Mouse (Mus musculus): ENCODE results near the gene Grap2.

Grap2 gene

GRCm38 (mm10) chr15:80572291-80572690, at the start of gene Grap2:
Gene Grap2 (plus strand): TSS chr15:80572594.
- no peak for DNase-seq

GRCm38 (mm10) chr15:80529955-80530869, 42.2 kb upstream of the Grap2 start:
- DNase-seq = peak; percentile 64

GRCm38 (mm10) chr15:80531026-80531425, 41.4 kb upstream of the Grap2 start:
- DNase-seq = no peak

GRCm38 (mm10) chr15:80532281-80533072, 39.9 kb upstream of the Grap2 start:
- no peak for DNase-seq

GRCm38 (mm10) chr15:80533274-80533673, 39.1 kb upstream of the Grap2 start:
- peak; percentile 61 for DNase-seq

GRCm38 (mm10) chr15:80536051-80536450, 36.3 kb upstream of the Grap2 start:
- no peak for DNase-seq

- DNase-seq = no peak
These were observed 34.3 kb upstream of the Grap2 start for GRCm38 (mm10) chr15:80538075-80538474.

- DNase-seq = no peak
These were observed 33.6 kb upstream of the Grap2 start for GRCm38 (mm10) chr15:80538671-80539340.

GRCm38 (mm10) chr15:80544115-80544514, 28.3 kb upstream of the Grap2 start:
- no peak for DNase-seq

- no peak for DNase-seq
These were observed 27.0 kb upstream of the Grap2 start for GRCm38 (mm10) chr15:80545430-80545829.

- DNase-seq = no peak
These were observed 17.3 kb upstream of the Grap2 start for GRCm38 (mm10) chr15:80554860-80555822.

GRCm38 (mm10) chr15:80556021-80556420, 16.4 kb upstream of the Grap2 start:
- DNase-seq = no peak

GRCm38 (mm10) chr15:80557745-80558144, 14.6 kb upstream of the Grap2 start:
- no peak for DNase-seq

GRCm38 (mm10) chr15:80559534-80559933, 12.9 kb upstream of the Grap2 start:
- no peak for DNase-seq

GRCm38 (mm10) chr15:80559978-80560377, 12.4 kb upstream of the Grap2 start:
- no peak for DNase-seq

GRCm38 (mm10) chr15:80560646-80561580, 11.5 kb upstream of the Grap2 start:
- no peak for DNase-seq

- DNase-seq = no peak
These were observed 9.9 kb upstream of the Grap2 start for GRCm38 (mm10) chr15:80562446-80562845.

- DNase-seq = no peak
These were observed 8.7 kb upstream of the Grap2 start for GRCm38 (mm10) chr15:80563634-80564208.

- DNase-seq = no peak
These were observed 7.2 kb upstream of the Grap2 start, which contains the start of gene Enthd1 for GRCm38 (mm10) chr15:80565106-80565665. Gene Enthd1 (minus strand): TSS chr15:80565156.

- DNase-seq = no peak
These were observed 5.7 kb upstream of the Grap2 start for GRCm38 (mm10) chr15:80566696-80567095.

All from right cerebral cortex, adult 18-20 months (tissue).